9 mouse cellular contexts compared by ENCODE assay signal in the genomic region with DNA sequence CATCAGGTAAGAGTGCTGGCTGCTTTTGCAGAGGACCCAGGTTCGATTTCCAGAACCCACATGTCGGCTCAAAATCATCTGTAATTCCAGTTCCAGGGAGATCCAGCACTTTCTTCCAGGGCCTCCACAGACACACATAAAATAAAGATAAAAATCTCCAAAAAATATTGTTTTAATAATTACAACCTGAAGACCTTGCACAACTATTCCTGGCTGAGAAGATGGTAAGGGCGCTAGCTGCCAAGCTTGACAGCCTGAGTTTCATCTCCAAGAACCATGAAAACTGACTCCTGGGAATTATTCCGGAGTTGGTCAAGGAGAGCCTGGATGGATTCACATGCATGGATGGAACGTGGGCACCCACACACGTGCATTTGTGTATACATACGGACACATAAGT. TPM values are rescaled to one million over a fixed set of nuclear protein-coding genes. Genes with fewer than 3 reads are reported as not detected.
DNase-seq lines count a peak whose midpoint lies in the region; ATAC-seq and TF ChIP-seq lines count a peak whose summit lies in the region.
"Had no signal": no experiment of that assay in that cellular context is flagged by ENCODE, and none has a peak within 500 bp of the region (broad histone marks: within the 10 kb centered on the region; RNA-seq: fewer than 3 reads in every experiment).

A gene (plus strand): TSS at position 301 of the 400 bp plus-strand sequence.

- H3K4me2 ChIP-seq in midbrain, embryonic 12.5 days (replicated peaks): peak within 1 kb of the TSS; percentile 99

- peak within 1 kb of the TSS; percentile 50 for H3K4me3 ChIP-seq in kidney, adult 2 months (ENCODE audit: insufficient read depth, low read depth, low read length)
- H3K4me3 ChIP-seq in embryonic fibroblast, embryonic 13.5 days (ENCODE audit: insufficient read depth, low read length): peak within 1 kb of the TSS; percentile 46
- H3K4me3 ChIP-seq in midbrain, embryonic 12.5 days: peak within 1 kb of the TSS; percentile 55

- no peak within 1 kb of the TSS for H3K27ac ChIP-seq in kidney, adult 2 months (ENCODE audit: insufficient read depth, low read depth, low read length)
- no peak within 1 kb of the TSS for H3K27ac ChIP-seq in embryonic fibroblast, embryonic 13.5 days (ENCODE audit: insufficient read depth, low read length)
- H3K27ac ChIP-seq in midbrain, embryonic 12.5 days (replicated peaks): no peak within 1 kb of the TSS
- H3K27ac ChIP-seq: macrophage had no signal

- H3K9ac ChIP-seq in midbrain, embryonic 12.5 days (replicated peaks): peak within 1 kb of the TSS; percentile 55

- no peaks in the 10 kb centered on the region for H3K36me3 ChIP-seq in kidney, adult 2 months (ENCODE audit: control insufficient read depth, insufficient read depth, low read length)
- H3K36me3 ChIP-seq in midbrain, embryonic 12.5 days: no peaks in the 10 kb centered on the region

- 52% methylated on average over 7 of the region's 7 CpGs for WGBS in kidney, adult 2 months
- WGBS in midbrain, embryonic 12.5 days: 61% methylated on average over 7 of the region's 7 CpGs

- TF ChIP-seq POLR2A in kidney, adult 2 months (IDR thresholded peaks at IDR 0.05; ENCODE audit: low read depth, low read length): no peak
- TF ChIP-seq POLR2A in embryonic fibroblast, embryonic 13.5 days (IDR thresholded peaks at IDR 0.05; ENCODE audit: low read depth, low read length): no peak

- no peaks in the 10 kb centered on the region for H3K27me3 ChIP-seq in kidney, adult 2 months (replicated peaks; ENCODE audit: control insufficient read depth, insufficient read depth, low read length)
- peaks cover 80% of the 10 kb centered on the region for H3K27me3 ChIP-seq in midbrain, embryonic 12.5 days

- ATAC-seq in midbrain, embryonic 12.5 days (ENCODE audit: low FRiP score, low read depth): no peak
- ATAC-seq in monocyte, adult 5-6 weeks (replicated peaks; ENCODE audit: insufficient number of reproducible peaks, low FRiP score, low TSS enrichment, poor library complexity, severe bottlenecking): no peak

- no peak for DNase-seq in kidney, adult 2 months
- no peak for DNase-seq in kidney, postnatal 4 days
- DNase-seq in heart, postnatal 36 days: no peak
- DNase-seq in thymus, postnatal 4 days: no peak
- no peak for DNase-seq in layer of hippocampus, adult 9-11 months

- no peaks in the 10 kb centered on the region for H3K4me1 ChIP-seq in kidney, adult 2 months (ENCODE audit: control insufficient read depth, insufficient read depth, low read length)
- 0 out of 2 replicates have a peak, but pooled peaks cover 2% of the 10 kb centered on the region for H3K4me1 ChIP-seq in embryonic fibroblast, embryonic 13.5 days (ENCODE audit: control insufficient read depth, insufficient read depth, low read length)
- H3K4me1 ChIP-seq in midbrain, embryonic 12.5 days: peaks cover 21% of the 10 kb centered on the region

- H3K9me3 ChIP-seq in midbrain, embryonic 12.5 days: peaks cover 7% of the 10 kb centered on the region; the same call in 1 of the 2 replicates

- intact Hi-C loops in heart, postnatal 36 days (cut with DNase I): loop anchor here (10.0 kb wide), 1 partner anchor 300 kb away; no protein-coding TSS in a partner anchor

- no peak for TF ChIP-seq CTCF in kidney, adult 2 months (conservative IDR thresholded peaks at IDR 0.05; ENCODE audit: insufficient read depth, insufficient read length, low read depth, low read length)
- TF ChIP-seq CTCF in embryonic fibroblast, embryonic 13.5 days (IDR thresholded peaks at IDR 0.05; ENCODE audit: borderline replicate concordance, insufficient read depth, low read length): no peak

RNA-seq across cellular contexts. Expression of the gene that starts here (rescaled TPM):
- polyA plus RNA-seq in kidney, adult 2 months (2012; rRNA removed): 2.0 and 420 TPM in 2 replicates
- not detected in 2 replicates for polyA plus RNA-seq in embryonic fibroblast, embryonic 13.5 days (2011; ENCODE audit: insufficient read length, low read depth, missing spikeins)
- 1,000 to 10,000 TPM; 3,967 to 4,539 TPM for total RNA-seq in heart, postnatal 36 days (2021)
- 0.12 TPM in 1 of 2 replicates, not detected in the other for polyA plus RNA-seq in midbrain, embryonic 12.5 days (2016; fragmentation: Nextera tagmentation; extraction: Ambion mirVana)
- total RNA-seq in monocyte, adult 5-6 weeks (2017): not detected in 3 replicates
- polyA plus RNA-seq: macrophage had no signal

Comparison
In these comparisons a context has a peak if more than half of its experiments do, and no peak if none do; other contexts are left out.
1. RNA of the gene that starts here (total RNA-seq): 3,967 to 4,539 TPM in heart, postnatal 36 days; not detected in monocyte, adult 5-6 weeks; every median in the first group is over 1,000 times any median in the second.
2. Peak in every context shown above with its lines, with median percentiles within 50 percentile points of each other: H3K4me3 ChIP-seq.